Mouse (Mus musculus): ENCODE measurements around the gene Slc2a3. TPM values are rescaled to one million over a fixed set of nuclear protein-coding genes. Genes with fewer than 3 reads are reported as not detected.
"Not testable (repeated sequence)": the region's sequence is repeated elsewhere in the genome, so short reads cannot be mapped to it uniquely, and the experiment has no call there.

The Slc2a3 gene
- total RNA-seq, 2 experiments from 2014 or later = 7.5 to 19.4 TPM

GRCm38 (mm10) chr6:122718224-122718623 lies 83.2 kb downstream of the Slc2a3 start:
- ATAC-seq (replicated peaks; ENCODE audit: low FRiP score, poor library complexity, severe bottlenecking) = not testable (repeated sequence)

- no peak for ATAC-seq (replicated peaks; ENCODE audit: low FRiP score, poor library complexity, severe bottlenecking)
These were observed 85.6 kb downstream of the Slc2a3 start for GRCm38 (mm10) chr6:122715886-122716285.

GRCm38 (mm10) chr6:122714707-122715365 lies 86.6 kb downstream of the Slc2a3 start:
- ATAC-seq (replicated peaks; ENCODE audit: low FRiP score, poor library complexity, severe bottlenecking) = no peak

- not testable (repeated sequence) for ATAC-seq (replicated peaks; ENCODE audit: low FRiP score, poor library complexity, severe bottlenecking)
These were observed 88.3 kb downstream of the Slc2a3 start for GRCm38 (mm10) chr6:122713116-122713515.

GRCm38 (mm10) chr6:122711455-122711854 lies 90.0 kb downstream of the Slc2a3 start:
- no peak for ATAC-seq (replicated peaks; ENCODE audit: low FRiP score, poor library complexity, severe bottlenecking)

GRCm38 (mm10) chr6:122708826-122709225 lies 92.6 kb downstream of the Slc2a3 start:
- no peak for ATAC-seq (replicated peaks; ENCODE audit: low FRiP score, poor library complexity, severe bottlenecking)

- no peak for ATAC-seq (replicated peaks; ENCODE audit: low FRiP score, poor library complexity, severe bottlenecking)
These were observed 94.2 kb downstream of the Slc2a3 start, which contains the start of gene Nanog for GRCm38 (mm10) chr6:122707036-122707800. TSS of gene Nanog (plus strand) at chr6:122707489.

- no peak for ATAC-seq (replicated peaks; ENCODE audit: low FRiP score, poor library complexity, severe bottlenecking)
These were observed 95.1 kb downstream of the Slc2a3 start for GRCm38 (mm10) chr6:122706337-122706840.

- no peak for ATAC-seq (replicated peaks; ENCODE audit: low FRiP score, poor library complexity, severe bottlenecking)
These were observed 97.7 kb downstream of the Slc2a3 start for GRCm38 (mm10) chr6:122703706-122704105.

GRCm38 (mm10) chr6:122703251-122703650 lies 98.2 kb downstream of the Slc2a3 start:
- ATAC-seq (replicated peaks; ENCODE audit: low FRiP score, poor library complexity, severe bottlenecking) = no peak

- ATAC-seq (replicated peaks; ENCODE audit: low FRiP score, poor library complexity, severe bottlenecking) = no peak
These were observed 98.8 kb downstream of the Slc2a3 start for GRCm38 (mm10) chr6:122702480-122703124.

- no peak for ATAC-seq (replicated peaks; ENCODE audit: low FRiP score, poor library complexity, severe bottlenecking)
These were observed 99.6 kb downstream of the Slc2a3 start for GRCm38 (mm10) chr6:122701816-122702215.

GRCm38 (mm10) chr6:122699628-122700027 lies 101.8 kb downstream of the Slc2a3 start:
- not testable (repeated sequence) for ATAC-seq (replicated peaks; ENCODE audit: low FRiP score, poor library complexity, severe bottlenecking)

GRCm38 (mm10) chr6:122695398-122695797 lies 106.0 kb downstream of the Slc2a3 start:
- no peak for ATAC-seq (replicated peaks; ENCODE audit: low FRiP score, poor library complexity, severe bottlenecking)

- ATAC-seq (replicated peaks; ENCODE audit: low FRiP score, poor library complexity, severe bottlenecking) = no peak
These were observed 111.4 kb downstream of the Slc2a3 start for GRCm38 (mm10) chr6:122690082-122690481.

GRCm38 (mm10) chr6:122689411-122690055 lies 111.9 kb downstream of the Slc2a3 start:
- ATAC-seq (replicated peaks; ENCODE audit: low FRiP score, poor library complexity, severe bottlenecking) = no peak

GRCm38 (mm10) chr6:122686709-122687108 lies 114.7 kb downstream of the Slc2a3 start:
- ATAC-seq (replicated peaks; ENCODE audit: low FRiP score, poor library complexity, severe bottlenecking) = no peak

GRCm38 (mm10) chr6:122682646-122683045 lies 118.8 kb downstream of the Slc2a3 start:
- no peak for ATAC-seq (replicated peaks; ENCODE audit: low FRiP score, poor library complexity, severe bottlenecking)
